Mouse (Mus musculus) spleen, adult 12 weeks (tissue): ENCODE measurements around the gene Mybbp1a.

Experiments used
- DNase-seq: peaks from one replicate; pipeline ENCODE4 v3.0.0; 2022; ENCODE audit warnings: low spot score

Mybbp1a gene

DNA sequence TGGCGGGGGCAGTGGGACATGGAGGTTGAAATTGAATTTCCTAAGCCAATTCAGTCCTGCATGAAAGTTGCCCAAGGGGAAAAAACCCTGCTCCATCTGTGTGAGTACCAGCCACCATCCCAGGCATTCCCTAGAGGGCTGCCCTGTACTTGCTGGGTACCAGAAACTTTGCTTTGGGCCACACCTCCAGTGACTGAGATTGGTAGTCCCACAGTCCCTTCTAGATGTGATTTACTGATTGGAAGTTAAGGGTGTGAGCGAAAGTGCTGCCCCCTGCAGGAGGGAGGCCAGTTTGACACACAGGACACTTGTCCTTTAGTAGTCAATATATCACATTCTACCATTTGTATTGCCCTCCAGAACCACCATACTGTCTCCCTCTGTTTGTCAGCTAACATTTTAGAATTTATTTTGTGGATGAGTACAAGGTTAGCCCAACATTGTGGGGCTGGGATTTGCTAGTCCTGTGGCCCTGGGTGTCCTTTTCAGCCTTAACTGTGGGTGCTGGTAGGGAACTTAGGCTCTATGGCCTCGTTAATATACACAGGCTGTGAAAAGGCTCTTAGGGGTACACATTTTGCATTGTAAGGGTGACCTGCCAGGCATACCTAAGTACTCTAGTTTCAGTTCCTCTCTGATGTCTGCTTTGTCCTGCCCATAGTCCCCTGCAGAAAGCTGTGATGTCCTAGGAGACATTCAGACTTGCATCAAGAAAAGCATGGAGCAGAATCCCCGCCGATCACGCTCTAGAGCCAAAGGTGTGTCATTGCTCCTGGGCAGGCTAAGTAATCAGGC lies 5.4 kb downstream of the Mybbp1a start:
- DNase-seq: peak; percentile 40

DNA sequence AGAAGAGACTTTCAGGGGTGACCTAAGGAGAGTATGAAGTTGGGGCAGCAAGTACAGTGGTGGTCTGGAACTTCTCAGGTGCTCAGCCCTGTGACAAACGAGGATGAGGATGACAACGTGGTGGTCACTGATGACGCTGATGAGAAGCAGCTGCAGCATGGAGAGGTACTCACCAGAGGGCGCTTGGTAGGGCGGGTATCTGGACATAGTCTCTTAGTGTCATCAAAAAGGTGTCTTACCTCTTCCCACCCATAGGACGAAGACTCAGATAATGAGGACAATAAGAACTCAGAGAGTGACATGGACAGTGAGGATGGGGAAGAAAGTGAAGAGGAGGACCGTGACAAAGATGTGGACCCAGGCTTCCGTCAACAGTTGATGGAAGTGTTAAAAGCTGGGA lies 6.3 kb downstream of the Mybbp1a start:
- DNase-seq: no peak

GRCm38 (mm10) chr11:72452140-72452665 lies 11.0 kb downstream of the Mybbp1a start:
- no peak for DNase-seq

DNA sequence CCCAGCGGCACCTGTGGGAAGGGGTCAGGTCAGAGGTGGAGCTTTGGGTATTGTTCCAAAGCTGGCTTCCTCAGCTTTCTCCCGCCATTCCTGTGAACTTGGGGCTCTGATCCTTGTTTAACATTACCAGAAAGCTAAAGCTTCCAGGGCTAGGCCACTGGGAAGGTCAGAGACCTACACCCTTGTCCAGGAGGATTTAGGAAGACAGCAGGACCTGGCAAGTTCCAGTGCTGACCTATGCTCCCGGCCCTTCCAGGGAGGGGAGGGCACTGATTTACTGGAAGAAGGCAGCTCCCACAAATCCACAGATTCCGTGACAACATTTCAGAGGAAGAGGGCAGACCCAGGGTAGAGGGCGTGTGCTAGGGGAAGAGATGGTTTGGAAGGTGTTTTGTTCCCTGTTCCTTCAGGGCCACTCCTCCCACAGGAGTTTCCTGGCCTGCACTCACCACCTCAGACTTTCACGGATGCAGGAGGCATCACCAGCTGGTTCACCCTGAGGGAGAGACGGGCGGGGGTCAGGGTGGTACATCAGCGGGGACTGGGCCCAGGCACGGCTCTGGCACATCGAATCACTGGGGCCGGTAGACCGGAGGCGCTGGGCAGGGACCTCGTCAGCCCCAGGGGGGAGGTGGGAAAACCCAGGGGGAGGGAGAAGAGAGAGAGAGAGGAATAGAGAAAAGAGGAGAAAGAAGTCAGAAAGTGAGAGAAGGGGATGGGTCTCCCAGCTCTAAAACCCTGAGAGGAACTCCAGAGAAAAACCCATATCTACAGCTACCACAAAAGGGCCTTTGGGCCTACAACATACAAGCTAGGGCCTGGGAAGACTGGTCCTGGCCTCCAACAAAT lies 12.2 kb downstream of the Mybbp1a start:
- DNase-seq: no peak

DNA sequence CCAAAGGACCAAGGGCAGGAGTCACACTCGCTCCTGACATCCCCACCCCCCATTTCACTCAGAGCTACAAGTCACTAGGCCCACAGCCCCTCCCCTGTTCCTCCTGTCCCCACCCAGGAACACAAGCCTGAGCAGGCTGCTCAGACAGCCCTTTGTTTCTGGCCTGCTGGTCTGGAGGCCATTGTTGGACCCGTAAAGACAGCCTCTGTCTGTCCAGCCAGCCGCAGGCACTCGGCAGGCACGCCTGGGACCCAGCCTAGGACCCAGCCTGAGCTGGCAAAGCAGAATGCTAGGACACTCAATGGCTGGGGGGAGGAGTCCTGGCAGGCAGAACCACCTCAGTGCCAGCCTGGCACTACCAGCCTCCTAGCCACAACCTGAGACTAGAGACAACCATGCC lies 14.5 kb downstream of the Mybbp1a start:
- no peak for DNase-seq

DNA sequence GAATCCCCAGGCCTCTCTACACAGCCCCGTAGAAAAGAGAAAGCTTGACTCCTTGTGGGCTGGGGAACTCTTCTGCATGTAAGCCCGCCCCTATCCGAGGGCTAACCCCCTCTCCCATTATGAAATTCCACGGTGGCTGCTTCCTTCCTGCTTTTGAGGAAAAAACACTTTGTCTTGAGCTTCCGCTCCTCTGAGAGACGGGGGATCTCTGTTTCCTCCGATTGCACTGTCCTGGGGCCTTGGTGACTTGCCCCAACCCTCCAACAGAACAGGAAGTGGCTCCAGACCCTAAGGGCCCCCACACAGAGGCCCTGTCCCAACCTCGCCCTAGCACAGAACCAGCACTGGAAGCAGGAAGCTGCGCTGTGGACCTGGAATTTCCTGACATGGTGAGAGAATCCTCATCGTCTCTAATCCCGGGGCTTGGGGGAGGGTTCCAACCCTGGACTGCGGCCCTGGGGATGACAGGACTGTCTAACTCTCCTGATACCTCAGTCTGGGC lies 16.9 kb downstream of the Mybbp1a start:
- no peak for DNase-seq

DNA sequence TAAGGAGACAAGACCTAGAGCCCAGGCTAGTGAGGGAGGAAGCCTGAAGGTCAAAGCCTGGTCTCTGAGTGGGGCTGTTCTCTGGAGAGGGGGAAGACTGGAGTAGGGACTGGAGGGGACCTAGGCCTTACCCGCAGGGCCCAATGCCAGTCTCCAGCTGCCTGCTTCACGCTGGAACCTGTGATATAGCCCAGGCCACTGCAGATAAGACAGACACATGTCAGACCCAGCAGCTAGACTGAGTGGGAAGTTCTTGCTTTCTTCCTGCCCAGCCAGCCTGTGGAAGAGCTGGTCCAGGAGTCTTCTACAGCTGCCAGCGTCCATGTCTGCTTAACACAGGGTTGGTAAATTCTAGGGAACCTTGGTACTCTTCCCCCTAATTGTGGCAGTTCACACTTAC lies 17.3 kb downstream of the Mybbp1a start:
- no peak for DNase-seq

DNA sequence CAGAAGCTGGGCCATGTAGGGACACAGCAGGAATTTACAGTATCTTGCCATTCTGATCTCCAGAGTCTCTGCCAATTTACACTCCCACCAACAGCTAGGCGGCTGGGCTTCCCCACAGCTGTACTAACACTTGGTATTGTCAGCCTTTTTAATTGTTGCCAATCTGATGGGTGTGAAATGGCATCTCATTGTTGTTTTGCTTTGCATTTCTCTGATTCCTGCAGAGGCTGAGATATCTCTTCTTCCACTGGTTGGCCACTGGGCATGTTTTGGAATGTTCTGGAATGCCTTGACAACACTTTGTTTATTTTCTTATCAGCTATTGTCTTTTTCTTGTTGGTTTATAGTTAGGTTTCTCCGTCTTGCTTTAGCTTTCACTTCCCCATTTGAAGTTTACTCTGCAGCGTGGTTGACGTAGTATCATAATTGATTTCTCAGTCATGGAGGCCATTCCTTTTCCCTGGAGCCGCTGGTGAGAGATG lies 20.4 kb downstream of the Mybbp1a start:
- DNase-seq: no peak

DNA sequence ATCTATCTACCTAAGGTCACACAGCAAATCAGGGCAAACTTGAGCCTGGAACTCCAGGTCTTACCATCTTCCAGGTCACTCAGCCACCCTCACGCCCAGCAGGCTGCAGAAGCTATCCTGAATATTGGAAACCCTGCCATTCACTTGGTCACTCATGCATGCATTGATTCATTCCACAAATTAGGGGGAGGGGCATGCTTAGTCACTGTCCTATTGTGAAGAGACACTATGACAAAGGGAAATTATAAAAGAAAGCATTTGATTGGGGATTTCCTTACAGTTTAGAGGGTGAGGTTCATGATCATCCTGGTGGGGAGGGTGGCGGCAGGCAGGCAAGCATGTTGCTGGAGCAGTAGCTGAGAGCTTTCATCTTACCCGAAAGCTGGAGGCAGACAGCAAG lies 23.7 kb downstream of the Mybbp1a start:
- no peak for DNase-seq

- no peak for DNase-seq
Measured at GRCm38 (mm10) chr11:72465978-72466693, 25.0 kb downstream of the Mybbp1a start.

DNA sequence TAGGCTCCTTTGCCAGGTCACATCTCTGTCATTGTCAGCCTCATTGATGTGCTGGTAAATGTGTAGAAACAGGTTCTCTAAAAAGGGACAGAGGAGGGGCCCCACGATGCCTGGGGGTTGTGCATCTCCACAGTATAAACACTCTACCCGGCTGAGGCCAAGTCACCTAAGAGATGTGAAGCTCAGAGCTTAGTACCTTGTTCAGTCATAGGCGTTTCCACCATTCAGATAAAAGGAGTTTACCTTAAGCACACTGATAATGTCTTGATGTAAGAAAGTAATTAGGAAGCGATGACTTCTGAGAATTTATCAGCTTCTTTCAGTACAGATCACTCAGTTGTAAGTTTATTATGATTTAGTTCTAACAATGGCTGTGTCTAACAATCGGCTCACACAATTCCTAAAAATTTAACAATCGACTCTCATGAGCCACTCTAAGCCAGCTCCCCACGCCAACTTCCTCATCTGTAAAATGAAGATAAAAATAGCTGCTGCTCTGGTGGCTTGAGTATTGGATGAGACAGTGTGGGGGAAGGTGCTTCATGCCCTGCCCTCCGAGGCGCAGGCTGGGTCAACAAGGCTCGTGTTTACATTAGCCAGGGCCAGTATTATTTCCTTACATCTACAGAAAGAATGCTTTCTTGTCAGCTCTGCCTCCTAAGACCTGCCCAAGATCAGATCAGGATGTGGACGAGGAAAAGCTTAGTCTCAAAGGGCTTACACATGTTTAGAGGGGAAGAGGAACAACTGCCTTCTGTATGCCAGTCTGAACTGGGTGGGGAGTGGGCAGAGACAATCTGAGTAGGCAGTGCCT lies 25.7 kb downstream of the Mybbp1a start:
- no peak for DNase-seq

GRCm38 (mm10) chr11:72468525-72468924 lies 27.4 kb downstream of the Mybbp1a start:
- no peak for DNase-seq

DNA sequence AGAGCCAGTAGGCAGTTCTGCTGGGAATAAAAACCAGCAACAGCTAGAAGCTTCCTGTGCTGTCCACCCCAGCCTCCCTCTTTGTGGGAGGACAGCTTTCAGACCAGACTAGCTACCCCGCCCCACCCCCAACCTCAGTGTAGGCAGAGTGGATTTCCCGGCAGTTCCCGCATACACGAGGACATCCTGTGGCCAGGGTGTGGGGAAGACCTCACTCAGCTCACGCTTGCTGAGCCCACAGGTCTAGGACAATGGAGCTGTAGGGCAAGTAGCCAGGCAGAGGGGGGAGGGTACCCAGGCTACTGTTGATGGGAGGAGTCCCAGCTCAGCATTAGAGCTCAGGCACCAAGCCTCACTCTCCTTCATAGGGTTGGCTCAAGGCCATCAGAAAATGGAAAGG lies 28.1 kb downstream of the Mybbp1a start:
- DNase-seq: no peak

- DNase-seq: no peak
Measured at GRCm38 (mm10) chr11:72470004-72470403, 28.8 kb downstream of the Mybbp1a start.

- DNase-seq: no peak
Measured at GRCm38 (mm10) chr11:72471381-72471780, 30.2 kb downstream of the Mybbp1a start.

GRCm38 (mm10) chr11:72473540-72473939 lies 32.4 kb downstream of the Mybbp1a start:
- DNase-seq: no peak

DNA sequence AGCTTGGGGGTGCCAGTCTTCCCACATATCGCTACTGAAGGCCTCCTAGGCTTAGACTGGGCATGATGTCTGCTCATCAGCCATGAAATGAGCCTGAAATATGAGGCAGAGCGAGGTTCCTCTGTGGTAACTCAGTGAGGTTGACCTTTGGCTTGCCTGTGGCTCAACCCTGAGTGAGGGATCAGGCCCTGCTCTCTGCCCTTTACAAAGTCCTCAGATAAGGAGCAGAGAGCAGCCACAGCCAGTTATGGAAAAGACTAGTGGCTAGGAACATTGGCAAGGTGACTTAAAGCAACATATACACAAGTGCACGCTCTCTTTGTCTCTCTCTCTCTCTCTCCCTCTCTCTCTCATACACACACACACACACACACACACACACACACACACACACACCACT lies 33.8 kb downstream of the Mybbp1a start:
- DNase-seq: no peak

- no peak for DNase-seq
Measured at GRCm38 (mm10) chr11:72475408-72475807, 34.3 kb downstream of the Mybbp1a start.

- no peak for DNase-seq
Measured at GRCm38 (mm10) chr11:72476074-72476625, 35.0 kb downstream of the Mybbp1a start.

DNA sequence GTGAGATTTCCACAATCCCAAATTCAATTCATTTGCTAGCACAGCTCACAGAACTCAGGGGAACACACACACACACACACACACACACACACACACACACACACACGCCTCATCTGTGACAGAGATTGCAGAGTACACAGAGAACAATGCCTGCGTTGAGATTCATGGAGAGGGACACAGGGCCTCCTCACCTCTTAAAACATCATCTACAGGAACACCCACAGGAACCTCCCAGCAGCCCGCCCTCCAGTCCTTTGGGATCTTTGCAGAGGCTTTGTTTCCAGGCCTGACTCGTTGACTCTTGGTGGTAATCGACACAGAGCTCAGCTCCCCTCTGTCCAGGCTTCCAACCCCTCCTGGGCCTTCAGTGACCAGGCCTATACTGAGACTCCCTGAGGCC lies 36.0 kb downstream of the Mybbp1a start:
- no peak for DNase-seq

GRCm38 (mm10) chr11:72477653-72478052 lies 36.5 kb downstream of the Mybbp1a start:
- no peak for DNase-seq
